Mouse (Mus musculus): ENCODE measurements around the gene Tagln2. TPM values are rescaled to one million over a fixed set of nuclear protein-coding genes. Genes with fewer than 3 reads are reported as not detected.

Gene Tagln2
- total RNA-seq, 2 experiments from 2014 or later = 171 to 269 TPM

GRCm38 (mm10) chr1:172478020-172478419 lies 21.8 kb upstream of the Tagln2 start:
- no peak for ATAC-seq (replicated peaks; ENCODE audit: low FRiP score, low TSS enrichment, poor library complexity, severe bottlenecking)

- ATAC-seq (replicated peaks; ENCODE audit: low FRiP score, low TSS enrichment, poor library complexity, severe bottlenecking) = no peak
Observed at GRCm38 (mm10) chr1:172480376-172480775, 19.5 kb upstream of the Tagln2 start.

GRCm38 (mm10) chr1:172481111-172481510 lies 18.7 kb upstream of the Tagln2 start:
- no peak for ATAC-seq (replicated peaks; ENCODE audit: low FRiP score, low TSS enrichment, poor library complexity, severe bottlenecking)

- ATAC-seq (replicated peaks; ENCODE audit: low FRiP score, low TSS enrichment, poor library complexity, severe bottlenecking) = peak; percentile 86
Observed at GRCm38 (mm10) chr1:172481540-172482280, 18.1 kb upstream of the Tagln2 start, which contains the start of gene Igsf9. Gene Igsf9, plus strand, starts transcription at chr1:172481788.

GRCm38 (mm10) chr1:172482518-172483360 lies 17.1 kb upstream of the Tagln2 start:
- ATAC-seq (replicated peaks; ENCODE audit: low FRiP score, low TSS enrichment, poor library complexity, severe bottlenecking) = no peak

GRCm38 (mm10) chr1:172483361-172483660 lies 16.5 kb upstream of the Tagln2 start:
- ATAC-seq (replicated peaks; ENCODE audit: low FRiP score, low TSS enrichment, poor library complexity, severe bottlenecking) = no peak

GRCm38 (mm10) chr1:172484236-172484635 lies 15.6 kb upstream of the Tagln2 start:
- no peak for ATAC-seq (replicated peaks; ENCODE audit: low FRiP score, low TSS enrichment, poor library complexity, severe bottlenecking)

GRCm38 (mm10) chr1:172484671-172485070 lies 15.2 kb upstream of the Tagln2 start:
- no peak for ATAC-seq (replicated peaks; ENCODE audit: low FRiP score, low TSS enrichment, poor library complexity, severe bottlenecking)

GRCm38 (mm10) chr1:172485821-172486220 lies 14.0 kb upstream of the Tagln2 start:
- no peak for ATAC-seq (replicated peaks; ENCODE audit: low FRiP score, low TSS enrichment, poor library complexity, severe bottlenecking)

- no peak for ATAC-seq (replicated peaks; ENCODE audit: low FRiP score, low TSS enrichment, poor library complexity, severe bottlenecking)
Observed at GRCm38 (mm10) chr1:172486236-172486635, 13.6 kb upstream of the Tagln2 start.

- no peak for ATAC-seq (replicated peaks; ENCODE audit: low FRiP score, low TSS enrichment, poor library complexity, severe bottlenecking)
Observed at GRCm38 (mm10) chr1:172486651-172487050, 13.2 kb upstream of the Tagln2 start.

- no peak for ATAC-seq (replicated peaks; ENCODE audit: low FRiP score, low TSS enrichment, poor library complexity, severe bottlenecking)
Observed at GRCm38 (mm10) chr1:172487859-172488258, 12.0 kb upstream of the Tagln2 start.

GRCm38 (mm10) chr1:172488831-172489230 lies 11.0 kb upstream of the Tagln2 start:
- ATAC-seq (replicated peaks; ENCODE audit: low FRiP score, low TSS enrichment, poor library complexity, severe bottlenecking) = no peak

GRCm38 (mm10) chr1:172489585-172490250 lies 10.1 kb upstream of the Tagln2 start:
- 0 out of 2 replicates have a peak, but pooled peaks have one; percentile 7 for ATAC-seq (replicated peaks; ENCODE audit: low FRiP score, low TSS enrichment, poor library complexity, severe bottlenecking)

- ATAC-seq (replicated peaks; ENCODE audit: low FRiP score, low TSS enrichment, poor library complexity, severe bottlenecking) = peak; percentile 59
Observed at GRCm38 (mm10) chr1:172490261-172490661, 9.6 kb upstream of the Tagln2 start.

- no peak for ATAC-seq (replicated peaks; ENCODE audit: low FRiP score, low TSS enrichment, poor library complexity, severe bottlenecking)
Observed at GRCm38 (mm10) chr1:172492047-172492446, 7.8 kb upstream of the Tagln2 start.

- no peak for ATAC-seq (replicated peaks; ENCODE audit: low FRiP score, low TSS enrichment, poor library complexity, severe bottlenecking)
Observed at GRCm38 (mm10) chr1:172493516-172493915, 6.3 kb upstream of the Tagln2 start.

GRCm38 (mm10) chr1:172496030-172496429 lies 3.8 kb upstream of the Tagln2 start:
- ATAC-seq (replicated peaks; ENCODE audit: low FRiP score, low TSS enrichment, poor library complexity, severe bottlenecking) = no peak

GRCm38 (mm10) chr1:172497428-172497827 lies 2.4 kb upstream of the Tagln2 start:
- ATAC-seq (replicated peaks; ENCODE audit: low FRiP score, low TSS enrichment, poor library complexity, severe bottlenecking) = no peak

Measured in megakaryocyte-erythroid progenitor cell, adult 5-6 weeks (primary cell).